Mouse (Mus musculus): ENCODE measurements around the gene Cep104. TPM values are rescaled to one million over a fixed set of nuclear protein-coding genes. Genes with fewer than 3 reads are reported as not detected.

Cep104 gene
- 10 to 100 TPM; 22.7 to 25.0 TPM for total RNA-seq (2021)
- long read RNA-seq, experiment 1, full-length matches to known transcripts = 20 of 23 reads
- long read RNA-seq, experiment 1, partial matches to known transcripts = 0 of 23 reads
- long read RNA-seq, experiment 1, other reads (novel, unspliced or antisense) = 3 of 23 reads
- long read RNA-seq, experiment 2, full-length matches to known transcripts = 8 of 29 reads
- long read RNA-seq, experiment 2, partial matches to known transcripts = 17 of 29 reads
- long read RNA-seq, experiment 2, other reads (novel, unspliced or antisense) = 4 of 29 reads

GRCm38 (mm10) chr4:153974431-153975291 is at the start of gene Cep104, which contains the start of gene Dffb:
TSS of gene Cep104 (plus strand) at chr4:153975194.
TSS of gene Dffb (minus strand) at chr4:153975126.
- DNase-seq (ENCODE audit: low spot score in 2 of 2) = peak; percentile 95 to 96

- DNase-seq (ENCODE audit: low spot score in 2 of 2) = no peak
Measured at GRCm38 (mm10) chr4:153928772-153929299, 46.2 kb upstream of the Cep104 start.

- no peak for DNase-seq (ENCODE audit: low spot score in 2 of 2)
Measured at GRCm38 (mm10) chr4:153929425-153929824, 45.6 kb upstream of the Cep104 start.

GRCm38 (mm10) chr4:153929921-153930320 is 45.1 kb upstream of the Cep104 start:
- no peak for DNase-seq (ENCODE audit: low spot score in 2 of 2)

GRCm38 (mm10) chr4:153943243-153943642 is 31.8 kb upstream of the Cep104 start:
- no peak for DNase-seq (ENCODE audit: low spot score in 2 of 2)

GRCm38 (mm10) chr4:153944261-153944660 is 30.7 kb upstream of the Cep104 start:
- DNase-seq (ENCODE audit: low spot score in 2 of 2) = no peak

GRCm38 (mm10) chr4:153945741-153946140 is 29.3 kb upstream of the Cep104 start:
- DNase-seq (ENCODE audit: low spot score in 2 of 2) = no peak

GRCm38 (mm10) chr4:153950372-153950771 is 24.6 kb upstream of the Cep104 start:
- DNase-seq (ENCODE audit: low spot score in 2 of 2) = no peak

GRCm38 (mm10) chr4:153951150-153951549 is 23.8 kb upstream of the Cep104 start:
- no peak for DNase-seq (ENCODE audit: low spot score in 2 of 2)

GRCm38 (mm10) chr4:153951692-153952091 is 23.3 kb upstream of the Cep104 start:
- DNase-seq (ENCODE audit: low spot score in 2 of 2) = no peak

GRCm38 (mm10) chr4:153955651-153956050 is 19.3 kb upstream of the Cep104 start:
- no peak for DNase-seq (ENCODE audit: low spot score in 2 of 2)

GRCm38 (mm10) chr4:153956569-153957405 is 18.2 kb upstream of the Cep104 start, which contains the start of gene A430005L14Rik:
TSS of gene A430005L14Rik (plus strand) at chr4:153957237.
- peak; percentile 96 for DNase-seq (ENCODE audit: low spot score in 2 of 2)

- peak in 1 of 2 experiments; percentile 36 for DNase-seq (ENCODE audit: low spot score in 2 of 2)
Measured at GRCm38 (mm10) chr4:153957444-153958250, 17.3 kb upstream of the Cep104 start.

- no peak for DNase-seq (ENCODE audit: low spot score in 2 of 2)
Measured at GRCm38 (mm10) chr4:153962631-153963030, 12.4 kb upstream of the Cep104 start.

GRCm38 (mm10) chr4:153966651-153967050 is 8.3 kb upstream of the Cep104 start:
- DNase-seq (ENCODE audit: low spot score in 2 of 2) = no peak

GRCm38 (mm10) chr4:153967556-153967955 is 7.4 kb upstream of the Cep104 start:
- DNase-seq (ENCODE audit: low spot score in 2 of 2) = no peak

GRCm38 (mm10) chr4:153968063-153968462 is 6.9 kb upstream of the Cep104 start:
- DNase-seq (ENCODE audit: low spot score in 2 of 2) = no peak

- DNase-seq (ENCODE audit: low spot score in 2 of 2) = no peak
Measured at GRCm38 (mm10) chr4:153975292-153975662, 283 bp downstream of the Cep104 start.

GRCm38 (mm10) chr4:153975768-153976167 is 774 bp downstream of the Cep104 start:
- DNase-seq (ENCODE audit: low spot score in 2 of 2) = no peak

GRCm38 (mm10) chr4:153979243-153979642 is 4.2 kb downstream of the Cep104 start:
- DNase-seq (ENCODE audit: low spot score in 2 of 2) = no peak

All from adrenal gland, adult 18-20 months (tissue).